Mouse (Mus musculus): ENCODE measurements around the gene Cfp.

Cfp gene

GRCm38 (mm10) chrX:20931364-20931763 is at the start of gene Cfp:
Gene Cfp, minus strand, starts transcription at chrX:20931555.
- in situ Hi-C loops (cut with MboI) = loop anchor here (25.0 kb wide), 1 partner anchor 94 kb away; no protein-coding TSS in a partner anchor

DNA sequence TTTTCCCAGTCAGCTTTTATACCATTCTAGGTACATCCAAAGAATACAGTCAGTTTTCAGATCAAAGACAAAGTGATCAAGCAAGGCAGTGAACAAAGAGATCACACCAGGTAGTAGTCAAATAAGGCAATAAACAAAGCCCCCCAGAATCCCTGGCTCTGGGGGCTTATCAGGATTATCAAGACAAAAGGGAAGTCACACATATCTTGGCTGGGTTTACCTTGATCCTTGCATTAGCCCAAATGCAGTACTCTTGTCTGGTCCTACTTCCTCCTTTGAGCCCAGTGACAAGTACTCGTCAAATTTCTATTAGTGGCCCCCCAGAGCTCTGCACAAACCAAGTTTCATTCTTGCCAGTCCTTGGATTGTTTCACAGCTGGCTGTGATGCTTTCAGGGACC is 49.5 kb upstream of the Cfp start:
- in situ Hi-C loops (cut with MboI) = no loop called here

- in situ Hi-C loops (cut with MboI) = loop anchor here (25.0 kb wide), 1 partner anchor 299 kb away; the partner anchor contains the start of gene Uba1
Observed at GRCm38 (mm10) chrX:20961477-20962378, 30.4 kb upstream of the Cfp start, which contains the start of gene Uxt. Gene Uxt, minus strand, starts transcription at chrX:20962017.

GRCm38 (mm10) chrX:20950191-20950880 is 19.0 kb upstream of the Cfp start, which contains the start of gene Elk1:
Gene Elk1, minus strand, starts transcription at chrX:20950608.
- in situ Hi-C loops (cut with MboI) = loop anchor here (25.0 kb wide), 1 partner anchor 288 kb away; the partner anchor contains the start of gene Uba1

DNA sequence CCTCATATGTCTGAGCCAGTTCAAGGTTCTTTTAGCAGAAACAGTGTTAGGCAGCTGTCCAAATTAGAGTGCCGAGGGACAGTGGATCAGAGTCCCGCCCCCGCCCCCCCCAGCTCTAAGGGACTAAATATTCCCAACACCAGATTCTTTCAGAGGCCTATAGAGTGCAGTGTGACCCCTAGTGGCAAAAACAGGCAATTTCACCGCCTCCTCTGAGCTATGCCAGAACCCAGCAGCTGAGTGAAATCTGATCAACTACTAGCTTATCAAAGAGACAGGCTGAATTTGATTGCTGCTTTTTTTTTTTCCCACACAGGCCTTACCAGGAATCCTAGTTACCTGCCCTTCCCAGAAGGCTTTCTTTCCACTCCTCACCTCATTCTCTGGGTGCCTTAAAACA is 14.7 kb upstream of the Cfp start:
- in situ Hi-C loops (cut with MboI) = loop anchor here (25.0 kb wide), 1 partner anchor 109 kb away; no protein-coding TSS in a partner anchor

DNA sequence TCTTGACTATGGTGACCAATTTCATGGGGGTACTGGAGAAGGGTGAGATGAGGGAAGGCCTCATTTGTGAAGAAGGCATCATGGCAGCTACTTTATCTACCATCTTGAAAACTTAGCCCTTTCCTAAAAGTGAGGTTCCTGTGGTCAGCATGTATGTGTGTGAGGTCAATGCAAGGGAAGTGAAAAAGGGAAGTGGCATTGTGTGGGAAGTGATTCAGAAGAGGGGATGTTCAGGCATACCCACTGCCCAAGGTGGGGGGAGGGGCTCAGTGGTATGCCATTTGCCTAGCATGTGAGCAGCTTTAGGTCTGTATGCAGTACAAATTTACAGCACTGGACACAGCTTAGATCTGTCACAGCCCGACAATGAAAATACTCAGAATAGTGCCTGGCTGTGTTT is 608 bp upstream of the Cfp start:
- in situ Hi-C loops (cut with MboI) = loop anchor here (25.0 kb wide), 1 partner anchor 95 kb away; no protein-coding TSS in a partner anchor

DNA sequence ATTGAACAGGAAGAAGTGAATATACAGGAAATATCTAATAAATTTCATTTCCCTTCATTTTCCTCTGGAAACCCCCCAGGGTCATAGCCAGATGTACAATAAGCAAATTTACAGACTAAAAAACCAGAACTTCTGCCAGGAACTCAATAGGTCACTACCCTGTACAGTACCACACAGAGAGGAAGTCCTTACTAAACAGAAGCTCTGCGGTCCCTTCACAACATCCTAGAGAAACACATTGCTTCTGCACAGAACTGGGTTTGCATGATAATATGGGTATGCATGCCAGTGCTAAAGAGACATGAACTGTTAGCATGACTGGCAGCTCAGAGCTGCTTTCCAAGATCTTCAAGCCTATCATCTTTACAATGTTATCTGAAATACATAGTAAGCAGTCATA is 1.5 kb downstream of the Cfp start:
- in situ Hi-C loops (cut with MboI) = loop anchor here (25.0 kb wide), 1 partner anchor 93 kb away; no protein-coding TSS in a partner anchor

DNA sequence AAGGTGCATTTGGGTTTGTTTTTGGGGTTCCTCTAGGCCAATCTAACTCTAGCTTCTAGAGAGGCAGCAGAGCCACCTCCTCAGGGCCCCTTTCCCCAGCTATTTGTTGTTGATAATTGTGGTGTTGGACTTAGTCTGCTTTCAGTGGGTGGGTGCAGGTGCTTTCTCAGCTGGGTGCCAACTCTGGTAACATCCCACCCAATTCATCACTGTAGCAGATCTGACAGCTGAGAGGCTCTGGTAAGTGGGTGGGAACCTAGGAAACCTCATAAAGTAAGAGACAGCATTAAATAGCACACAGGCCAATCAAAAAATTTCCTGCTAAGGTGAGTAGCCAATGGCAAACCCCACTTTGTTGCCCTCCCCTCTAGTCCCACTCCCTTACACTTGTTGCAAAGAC is 6.4 kb downstream of the Cfp start:
- in situ Hi-C loops (cut with MboI) = loop anchor here (25.0 kb wide), 1 partner anchor 88 kb away; no protein-coding TSS in a partner anchor

DNA sequence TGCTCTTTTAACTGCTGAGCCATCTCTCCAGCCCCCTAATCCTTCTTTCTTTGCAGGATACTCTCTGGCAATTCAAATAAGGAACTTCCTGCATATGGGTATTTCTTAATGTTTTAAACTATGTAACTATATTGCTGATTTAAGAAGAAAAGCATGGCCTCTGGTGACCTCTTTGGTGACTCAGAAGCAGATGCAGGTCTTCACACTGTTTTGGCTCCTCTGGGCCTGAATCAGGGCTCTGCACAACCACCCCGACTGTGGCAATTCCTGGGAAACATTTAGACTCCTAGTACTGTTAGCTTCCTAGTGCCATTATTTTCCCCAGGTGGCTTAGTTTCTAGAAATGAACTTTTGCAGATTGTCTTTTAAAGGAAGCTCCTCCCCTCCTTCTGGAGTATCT is 7.8 kb downstream of the Cfp start:
- in situ Hi-C loops (cut with MboI) = no loop called here

DNA sequence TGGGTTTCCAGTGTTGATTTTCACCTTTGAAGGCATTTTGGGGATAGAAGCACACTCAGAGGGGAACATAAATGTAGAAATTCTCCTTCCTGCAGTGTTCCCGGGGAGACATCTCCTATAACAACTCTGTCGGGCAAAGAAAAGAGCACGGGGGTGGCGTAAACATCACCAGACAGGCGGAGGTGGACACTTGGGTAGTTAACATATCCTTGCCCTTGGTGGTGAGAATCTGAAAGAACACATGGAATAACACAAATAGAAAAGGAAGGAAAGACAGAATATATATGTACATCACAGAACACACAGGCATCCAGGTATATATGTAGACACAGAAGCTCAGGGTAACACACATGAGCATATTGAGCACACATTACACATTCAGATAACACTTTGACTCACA is 10.0 kb downstream of the Cfp start:
- in situ Hi-C loops (cut with MboI) = no loop called here

DNA sequence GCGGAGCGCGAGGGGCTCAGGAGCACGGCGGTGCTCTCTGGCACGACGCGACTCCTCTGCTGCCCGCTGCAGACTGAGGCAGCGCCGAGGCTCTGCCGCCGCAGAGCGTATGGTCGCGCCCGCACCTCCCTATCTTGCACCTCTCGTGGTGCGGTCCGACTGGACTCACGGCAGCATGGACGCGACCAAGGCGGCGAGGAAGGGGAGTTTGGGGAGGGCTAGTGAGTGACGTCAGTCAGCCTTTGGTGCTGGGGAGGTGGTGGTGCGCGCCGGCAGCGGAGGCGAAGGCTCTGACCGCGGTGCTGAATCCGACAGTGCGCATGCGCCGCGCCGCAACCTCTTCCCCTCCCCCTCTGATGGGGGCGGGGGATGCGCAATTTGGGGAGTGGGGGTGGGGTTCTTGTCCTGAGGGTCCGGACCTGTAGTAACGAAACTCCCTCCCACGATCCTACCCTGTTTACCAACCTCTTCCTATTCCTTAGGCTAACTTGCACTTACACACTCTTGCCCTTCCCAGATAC is 10.5 kb downstream of the Cfp start, which contains the start of gene Syn1:
TSS of gene Syn1 (minus strand) at position 161 of the 521 bp plus-strand sequence.
- in situ Hi-C loops (cut with MboI) = no loop called here

- in situ Hi-C loops (cut with MboI) = no loop called here
Observed at GRCm38 (mm10) chrX:20920249-20920843, 11.0 kb downstream of the Cfp start.

GRCm38 (mm10) chrX:20915075-20915474 is 16.3 kb downstream of the Cfp start:
- in situ Hi-C loops (cut with MboI) = no loop called here

DNA sequence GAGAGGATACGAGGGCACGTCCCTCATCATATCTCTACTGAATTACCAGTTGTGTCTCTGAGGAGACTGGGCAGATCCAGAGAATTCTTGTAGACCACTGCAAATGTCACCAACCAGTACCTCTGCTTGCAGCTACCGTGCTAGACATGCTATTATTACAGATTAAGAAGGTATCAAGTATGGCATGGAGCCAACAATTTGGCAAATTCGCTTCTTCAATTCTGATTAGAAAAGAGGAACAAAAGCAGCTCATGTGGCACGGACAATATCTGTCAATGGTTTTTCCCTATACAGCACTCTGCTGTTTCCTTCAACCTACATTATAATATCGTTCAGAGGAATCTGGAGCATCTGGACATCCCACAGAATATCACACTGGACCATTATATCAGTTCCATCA is 17.6 kb downstream of the Cfp start:
- in situ Hi-C loops (cut with MboI) = no loop called here

DNA sequence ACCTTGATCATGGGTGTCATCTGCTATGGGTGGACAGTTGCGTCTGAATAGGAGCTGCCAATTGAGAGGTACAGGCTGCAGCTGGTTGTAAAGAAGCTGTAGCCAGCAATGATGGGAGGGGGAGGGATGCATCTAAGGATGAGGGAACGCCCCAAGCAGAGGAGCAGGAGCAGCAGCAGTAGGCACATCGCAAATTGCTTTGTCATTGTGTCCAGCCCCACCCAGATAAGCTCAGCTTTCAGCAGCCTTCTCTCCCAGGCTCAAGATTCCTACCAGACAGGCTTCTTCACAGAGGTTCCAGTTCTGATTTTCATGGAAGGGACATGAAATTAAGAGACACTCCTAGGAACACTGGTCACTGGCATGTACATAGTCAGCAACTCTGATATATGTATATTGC is 21.3 kb downstream of the Cfp start:
- in situ Hi-C loops (cut with MboI) = no loop called here
